Mouse (Mus musculus): ENCODE data around the gene Exoc6b. TPM values are rescaled to one million over a fixed set of nuclear protein-coding genes. Genes with fewer than 3 reads are reported as not detected.

Exoc6b gene
- polyA plus RNA-seq, 1 experiment: 0.70 TPM

DNA sequence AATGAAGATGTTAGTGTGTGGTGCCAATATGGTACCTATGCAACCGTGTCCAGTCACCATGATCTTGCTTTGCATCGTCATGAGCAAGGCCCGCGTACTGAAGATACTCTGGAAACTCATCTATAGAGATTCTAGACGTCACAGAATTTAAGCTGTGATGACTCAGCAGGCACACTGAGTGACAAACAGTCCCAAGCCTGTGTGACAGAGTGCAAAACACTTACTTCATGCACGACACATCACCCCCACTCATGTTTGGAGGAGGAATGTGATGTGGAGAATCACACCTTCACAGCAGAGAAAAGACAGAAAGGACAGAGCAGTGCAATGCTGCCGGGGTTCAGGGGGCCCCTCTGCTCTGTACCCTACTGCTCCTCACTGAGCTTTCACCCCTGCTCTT, 261.8 kb downstream of the Exoc6b start:
- TF ChIP-seq GATA1 (IDR thresholded peaks at IDR 0.05; ENCODE audit: low read length): no peak

- TF ChIP-seq GATA1 (IDR thresholded peaks at IDR 0.05; ENCODE audit: low read length): no peak
Observed at GRCm38 (mm10) chr6:84806132-84806730, 263.1 kb downstream of the Exoc6b start.

DNA sequence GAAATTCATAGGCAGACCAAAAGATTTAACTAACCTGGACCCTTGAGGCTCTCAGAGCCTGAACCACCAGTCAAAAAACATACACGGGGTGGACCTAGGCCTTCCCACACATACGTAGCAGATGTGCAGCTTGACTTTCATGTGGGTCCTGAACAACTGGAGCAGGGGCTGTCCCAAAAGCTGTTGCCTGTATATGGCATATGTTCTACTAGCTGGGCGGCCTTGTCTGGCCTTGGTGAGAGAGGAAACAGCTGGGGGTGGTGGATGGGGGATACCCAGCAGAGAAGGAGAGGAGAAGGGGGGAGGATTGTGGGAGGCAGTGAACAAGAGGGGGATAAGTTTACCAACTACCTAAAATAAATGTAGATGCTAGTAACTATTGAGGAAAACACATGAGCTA, 270.6 kb downstream of the Exoc6b start:
- TF ChIP-seq GATA1 (IDR thresholded peaks at IDR 0.05; ENCODE audit: low read length): no peak

DNA sequence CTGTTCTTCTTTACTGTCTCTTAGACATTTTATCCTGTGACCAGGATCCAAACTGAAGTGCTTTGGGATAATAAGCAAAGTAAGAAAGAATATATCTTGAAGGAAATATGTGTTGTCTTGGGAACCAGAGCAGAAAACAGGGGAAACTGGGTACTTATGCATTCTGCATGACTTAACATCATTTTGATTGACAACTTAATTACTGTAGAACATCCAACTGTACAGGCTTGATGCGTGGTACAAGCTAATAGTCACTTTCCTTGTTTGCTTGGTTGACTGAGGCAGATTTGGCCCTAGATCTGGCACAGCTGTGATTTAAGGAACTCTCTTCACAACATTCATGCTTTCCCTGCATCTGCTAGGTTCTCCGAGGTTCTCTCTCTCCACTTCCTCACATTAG, 285.3 kb downstream of the Exoc6b start:
- TF ChIP-seq GATA1 (IDR thresholded peaks at IDR 0.05; ENCODE audit: low read length): no peak

GRCm38 (mm10) chr6:84779987-84780386, 289.3 kb downstream of the Exoc6b start:
- no peak for TF ChIP-seq GATA1 (IDR thresholded peaks at IDR 0.05; ENCODE audit: low read length)

GRCm38 (mm10) chr6:84778970-84779369, 290.3 kb downstream of the Exoc6b start:
- TF ChIP-seq GATA1 (IDR thresholded peaks at IDR 0.05; ENCODE audit: low read length): no peak

GRCm38 (mm10) chr6:84775908-84776307, 293.4 kb downstream of the Exoc6b start:
- no peak for TF ChIP-seq GATA1 (IDR thresholded peaks at IDR 0.05; ENCODE audit: low read length)

DNA sequence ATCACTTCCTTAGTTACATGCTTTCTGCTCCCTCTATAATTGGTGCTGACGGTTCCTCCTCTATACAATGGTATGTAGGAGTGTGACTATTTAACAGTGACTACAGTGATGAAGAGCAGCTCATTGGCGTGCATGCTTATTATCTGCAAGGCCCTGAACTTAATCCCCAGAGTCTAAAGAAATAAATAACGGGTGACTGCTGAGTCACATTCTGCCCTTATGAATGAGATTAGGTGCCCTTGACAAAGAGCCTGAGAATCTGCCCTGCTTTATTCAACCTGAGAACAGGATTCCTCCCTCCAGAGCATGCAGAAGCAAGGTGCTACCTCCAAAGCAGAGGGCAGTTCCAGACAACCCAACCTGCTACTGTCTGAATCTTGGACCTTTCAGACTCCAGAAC, 314.0 kb downstream of the Exoc6b start:
- no peak for TF ChIP-seq GATA1 (IDR thresholded peaks at IDR 0.05; ENCODE audit: low read length)

DNA sequence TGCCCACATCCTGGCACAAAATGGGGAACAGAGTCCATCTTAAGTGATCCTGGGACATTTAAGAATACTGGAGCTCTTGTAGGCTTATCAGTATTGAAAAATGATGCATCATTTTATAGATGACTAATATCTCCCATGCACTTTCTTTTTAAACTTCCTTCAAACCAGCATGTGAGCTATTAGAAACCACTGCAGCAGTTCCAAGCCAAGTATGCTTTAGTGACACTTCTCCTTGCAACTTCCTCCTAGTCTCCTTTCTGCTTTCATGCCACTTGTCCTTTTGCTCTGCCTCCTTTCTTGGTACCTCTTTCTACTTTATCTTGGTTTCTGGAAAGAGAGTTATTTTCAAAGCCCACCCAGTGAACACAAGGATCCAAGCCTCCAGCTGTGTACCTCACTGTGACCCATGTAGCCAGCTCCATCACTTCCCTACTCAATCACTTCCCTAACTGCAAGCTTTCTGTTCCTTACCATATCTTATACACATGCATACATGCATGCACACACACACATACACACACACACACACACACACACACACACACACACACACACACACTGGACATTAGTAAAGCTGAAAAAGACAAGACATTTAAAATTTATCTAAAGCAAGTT, 316.4 kb downstream of the Exoc6b start:
- TF ChIP-seq GATA1 (IDR thresholded peaks at IDR 0.05; ENCODE audit: low read length): no peak

DNA sequence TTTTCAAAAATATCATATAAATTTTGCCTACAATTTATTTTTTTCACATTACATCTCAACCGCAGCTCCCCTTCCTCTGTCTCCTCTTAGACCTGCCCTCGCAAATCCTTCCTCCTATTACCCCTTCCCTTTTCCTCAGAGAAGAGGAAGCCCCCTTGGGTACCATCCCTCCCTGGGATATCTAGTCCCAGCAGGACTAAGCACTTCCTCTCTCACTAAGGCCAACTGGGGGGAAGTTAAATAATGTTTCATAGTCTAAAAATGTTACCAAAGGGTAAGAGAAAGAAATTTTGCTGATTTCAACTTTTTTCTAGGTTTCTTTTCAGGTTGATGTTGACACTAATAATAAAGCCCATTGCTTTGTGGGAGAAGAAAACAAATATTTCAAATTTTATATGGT, 317.9 kb downstream of the Exoc6b start:
- no peak for TF ChIP-seq GATA1 (IDR thresholded peaks at IDR 0.05; ENCODE audit: low read length)

- no peak for TF ChIP-seq GATA1 (IDR thresholded peaks at IDR 0.05; ENCODE audit: low read length)
Observed at GRCm38 (mm10) chr6:84746847-84747395, 322.4 kb downstream of the Exoc6b start.

- no peak for TF ChIP-seq GATA1 (IDR thresholded peaks at IDR 0.05; ENCODE audit: low read length)
Observed at GRCm38 (mm10) chr6:84746193-84746846, 323.0 kb downstream of the Exoc6b start.

- no peak for TF ChIP-seq GATA1 (IDR thresholded peaks at IDR 0.05; ENCODE audit: low read length)
Observed at GRCm38 (mm10) chr6:84745570-84745969, 323.7 kb downstream of the Exoc6b start.

DNA sequence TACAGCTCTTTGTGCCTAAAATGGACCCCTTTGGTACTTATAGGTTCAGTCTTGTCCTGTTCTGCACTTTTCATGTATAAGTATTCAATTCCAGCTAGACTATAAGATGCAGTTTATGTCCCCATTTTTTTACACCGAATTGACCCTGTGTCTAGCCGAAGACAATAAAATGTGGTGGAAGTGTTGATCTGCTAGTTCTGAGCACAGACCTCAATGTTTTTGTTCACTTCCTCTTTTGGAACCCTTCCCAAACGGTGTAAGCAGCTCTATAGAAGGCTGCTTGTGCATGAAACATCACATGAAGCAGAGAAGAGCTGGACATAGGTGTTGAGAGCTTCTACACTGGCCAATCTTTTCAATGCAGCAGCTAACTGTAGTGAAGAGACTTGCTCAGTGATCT, 327.1 kb downstream of the Exoc6b start:
- TF ChIP-seq GATA1 (IDR thresholded peaks at IDR 0.05; ENCODE audit: low read length): no peak

DNA sequence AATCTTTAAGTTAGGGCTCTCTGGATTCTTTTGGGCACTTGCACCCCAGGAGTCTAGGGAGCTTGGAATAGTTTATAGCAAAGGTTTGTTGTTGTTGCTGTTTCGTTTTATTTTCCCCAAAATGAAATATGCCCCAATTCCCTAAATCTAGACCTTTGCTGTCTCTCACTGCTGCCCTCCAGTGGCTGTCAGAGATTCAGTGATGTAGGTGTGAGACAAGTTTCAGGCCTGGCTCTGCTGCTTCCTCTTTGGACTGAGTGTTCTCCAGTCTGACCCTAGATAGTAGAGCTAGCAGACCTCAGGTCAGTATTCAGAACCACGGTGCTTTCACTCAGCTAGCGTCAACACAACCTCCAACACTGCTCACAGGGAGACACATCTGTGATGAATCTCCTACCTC, 332.4 kb downstream of the Exoc6b start:
- no peak for TF ChIP-seq GATA1 (IDR thresholded peaks at IDR 0.05; ENCODE audit: low read length)

DNA sequence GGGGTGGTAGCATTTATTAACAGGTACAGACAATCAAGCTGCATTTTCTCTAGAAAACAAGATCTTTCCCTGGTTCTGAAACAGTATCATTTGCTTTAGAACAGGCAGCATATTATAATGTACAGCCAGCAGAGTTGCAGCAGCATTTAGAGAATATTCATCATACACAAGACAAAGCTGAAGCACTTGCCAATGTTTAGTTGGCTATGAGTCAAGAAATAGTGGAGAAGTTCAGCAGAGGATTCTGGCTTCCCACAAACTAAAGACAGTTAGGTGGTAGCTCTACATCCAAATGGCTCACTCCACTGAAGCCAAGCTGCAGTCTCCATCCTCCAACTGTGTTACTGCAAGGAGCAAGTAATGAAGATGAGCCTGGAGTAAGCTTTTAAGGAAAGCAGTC, 342.4 kb downstream of the Exoc6b start:
- TF ChIP-seq GATA1 (IDR thresholded peaks at IDR 0.05; ENCODE audit: low read length): no peak

GRCm38 (mm10) chr6:84713171-84713570, 356.1 kb downstream of the Exoc6b start:
- no peak for TF ChIP-seq GATA1 (IDR thresholded peaks at IDR 0.05; ENCODE audit: low read length)

Data from G1E-ER4 (cell line).